Mouse (Mus musculus): ENCODE measurements around the gene Tinag.
"Not testable (repeated sequence)": the region's sequence is repeated elsewhere in the genome, so short reads cannot be mapped to it uniquely, and the experiment has no call there.

Tinag gene

DNA sequence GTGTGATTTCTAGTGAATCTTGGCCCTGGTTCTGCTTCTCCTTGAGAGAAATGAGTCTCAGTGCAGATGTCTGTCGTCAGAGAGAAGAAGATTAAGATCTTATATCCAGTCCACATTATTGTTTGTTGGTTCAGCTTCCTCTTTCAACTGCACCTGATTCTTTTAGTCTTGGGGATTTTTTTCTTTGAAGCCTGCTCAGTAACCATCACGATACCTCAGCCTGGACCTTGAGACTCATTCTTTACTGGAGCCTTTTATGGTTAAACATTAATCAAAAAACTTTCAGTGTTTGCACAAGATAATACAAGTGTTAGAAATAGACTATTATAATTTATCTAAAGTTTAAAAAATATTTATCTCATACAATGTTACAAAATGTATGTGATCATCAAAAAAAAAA lies at the start of gene Tinag:
TSS of gene Tinag (minus strand) at position 210 of the 400 bp plus-strand sequence.
- no peak for DNase-seq

DNA sequence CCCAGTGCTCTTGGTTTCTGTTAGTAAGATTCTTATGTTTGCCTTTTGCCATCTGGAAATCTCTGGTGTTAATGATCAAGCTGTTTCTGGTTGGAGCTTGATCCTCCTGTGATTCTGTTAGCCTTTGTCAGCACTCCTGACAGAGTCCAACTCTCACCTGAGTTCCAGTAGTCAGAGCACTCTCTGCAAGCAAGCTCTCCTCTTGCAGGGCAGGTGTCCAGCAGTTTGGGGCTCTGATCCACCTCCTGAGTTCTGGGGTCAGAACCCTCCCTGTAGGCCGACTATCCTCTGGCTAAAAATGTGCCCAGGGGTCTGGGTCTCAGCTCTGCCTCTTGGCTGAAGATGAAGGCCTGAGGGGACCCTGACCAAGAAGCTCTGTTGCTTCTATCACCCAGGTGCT lies 37.6 kb upstream of the Tinag start:
- DNase-seq, result not testable (repeated sequence)

GRCm38 (mm10) chr9:77071676-77072075 lies 26.1 kb upstream of the Tinag start:
- DNase-seq, result no peak

GRCm38 (mm10) chr9:77056611-77057010 lies 11.0 kb upstream of the Tinag start:
- no peak for DNase-seq

DNA sequence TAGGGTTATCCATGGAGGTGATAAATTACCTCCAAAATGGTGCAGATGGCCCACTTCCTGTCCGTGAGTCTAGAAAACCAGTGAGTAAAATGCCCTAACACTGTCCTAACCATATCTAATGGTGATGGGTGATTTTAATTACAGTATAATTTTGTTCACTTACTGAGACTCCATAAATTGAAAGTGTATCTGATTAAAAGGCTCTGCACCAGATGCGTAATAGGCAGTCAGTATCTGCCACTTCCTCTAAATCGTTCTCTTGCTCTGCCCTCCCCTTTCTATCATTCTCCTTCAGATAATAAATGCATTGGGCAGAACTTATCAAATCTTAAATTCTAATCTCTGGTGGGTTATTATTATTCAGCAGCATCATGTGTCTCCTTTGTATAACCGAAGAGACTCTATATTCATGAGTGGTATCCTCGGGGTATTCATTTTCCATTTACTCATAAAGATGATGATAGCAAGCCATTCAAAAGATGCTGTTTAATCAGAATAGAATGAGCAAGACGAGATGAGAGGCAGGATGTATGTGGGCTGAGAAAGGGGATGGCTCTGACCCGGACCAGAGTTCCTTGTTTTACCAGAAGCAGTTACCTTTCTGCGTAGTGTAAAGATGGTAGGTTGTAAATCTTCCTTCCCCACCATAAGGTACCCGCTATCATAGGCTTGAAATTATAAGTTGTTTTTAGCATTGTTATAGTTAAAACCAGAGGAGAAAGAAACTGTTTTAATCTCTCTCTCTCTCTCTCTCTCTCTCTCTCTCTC lies 9.0 kb upstream of the Tinag start:
- no peak for DNase-seq

DNA sequence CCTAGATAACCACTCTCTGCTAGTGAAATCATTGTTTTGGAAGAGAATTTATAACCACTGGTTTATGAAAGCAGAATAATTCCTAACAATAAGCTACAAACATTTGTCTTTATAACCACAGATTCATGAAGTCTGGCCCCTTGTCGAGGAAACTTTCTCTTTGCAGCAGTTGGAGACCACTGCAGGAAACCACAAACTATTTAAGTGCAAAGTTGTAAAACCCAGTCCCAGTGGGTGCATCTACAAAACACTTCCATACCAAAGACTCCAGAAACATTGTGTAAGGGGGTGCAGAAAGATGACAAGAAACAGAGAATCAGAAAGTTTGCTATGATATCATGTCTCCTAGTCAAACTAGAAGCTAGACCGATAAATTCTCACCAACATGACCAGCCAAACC lies 5.8 kb upstream of the Tinag start:
- DNase-seq, result no peak

DNA sequence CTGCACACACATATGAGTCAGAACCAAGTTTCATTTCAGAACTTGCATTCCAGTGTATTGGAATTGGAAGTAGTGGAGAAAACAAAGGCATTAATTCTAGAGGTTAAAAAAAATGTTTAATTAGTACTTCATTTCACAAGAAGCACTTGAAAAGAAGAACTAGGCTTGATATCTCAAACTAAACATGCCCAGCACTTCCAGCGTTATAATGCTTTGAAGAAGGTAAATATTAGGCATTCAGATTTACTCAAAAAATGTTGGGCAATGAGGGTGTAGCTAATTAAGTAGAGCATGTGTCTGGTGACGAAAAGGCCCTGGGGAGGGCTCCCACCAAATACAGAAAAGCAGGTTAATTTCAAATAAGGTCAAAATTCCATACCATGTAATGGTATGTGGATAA lies 4.1 kb upstream of the Tinag start:
- no peak for DNase-seq

- DNase-seq, result no peak
These were observed 597 bp upstream of the Tinag start for GRCm38 (mm10) chr9:77046067-77046715.

GRCm38 (mm10) chr9:77035361-77035760 lies 10.2 kb downstream of the Tinag start:
- no peak for DNase-seq

- DNase-seq, result no peak
These were observed 13.0 kb downstream of the Tinag start for GRCm38 (mm10) chr9:77032430-77033154.

DNA sequence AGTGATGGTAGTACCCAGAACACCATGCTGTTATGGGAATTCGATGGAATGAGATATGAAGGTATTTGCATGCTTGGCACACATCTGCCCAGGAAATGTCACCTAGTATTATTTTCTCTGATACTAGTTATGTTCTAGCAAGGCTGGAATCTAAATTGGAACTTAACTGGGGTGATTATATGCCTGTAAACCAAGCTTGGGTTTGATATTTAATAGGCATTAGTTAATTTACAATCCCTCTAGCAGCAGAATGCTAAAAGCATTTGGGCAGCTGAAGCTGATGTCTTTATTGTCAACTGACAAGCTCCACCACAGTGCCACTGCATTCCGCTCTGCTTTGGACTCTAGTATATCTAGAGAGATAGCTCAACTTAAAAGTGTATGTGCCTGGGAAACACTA lies 20.3 kb downstream of the Tinag start:
- DNase-seq, result no peak

GRCm38 (mm10) chr9:77018935-77019334 lies 26.7 kb downstream of the Tinag start:
- no peak for DNase-seq

DNA sequence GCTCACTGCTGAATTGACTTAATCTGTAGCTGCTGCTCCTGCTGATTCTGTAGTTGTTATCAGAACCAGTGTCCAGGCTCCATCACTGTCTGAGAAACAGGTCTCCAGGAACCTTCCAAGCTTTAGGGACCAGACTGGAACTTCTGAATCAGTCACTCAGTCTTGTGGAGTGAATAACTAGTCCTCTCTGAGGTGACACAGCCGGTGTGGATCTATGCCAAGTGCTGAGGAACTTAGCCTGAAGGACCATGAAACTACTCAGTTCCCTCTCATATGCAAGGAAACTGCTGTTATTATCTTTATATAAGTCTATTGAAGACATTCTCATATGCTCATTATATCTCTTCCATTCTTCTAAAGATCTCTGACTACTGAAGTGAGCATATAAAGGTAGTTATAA lies 49.6 kb downstream of the Tinag start:
- no peak for DNase-seq

GRCm38 (mm10) chr9:76989946-76990345 lies 55.6 kb downstream of the Tinag start:
- no peak for DNase-seq

- no peak for DNase-seq
These were observed 110.8 kb downstream of the Tinag start for GRCm38 (mm10) chr9:76934813-76935212.

GRCm38 (mm10) chr9:76915093-76915661 lies 130.4 kb downstream of the Tinag start:
- no peak for DNase-seq

Measured in cerebellum, adult 11 months (tissue).